8 mouse cellular contexts compared by ENCODE assay signal in the genomic region with DNA sequence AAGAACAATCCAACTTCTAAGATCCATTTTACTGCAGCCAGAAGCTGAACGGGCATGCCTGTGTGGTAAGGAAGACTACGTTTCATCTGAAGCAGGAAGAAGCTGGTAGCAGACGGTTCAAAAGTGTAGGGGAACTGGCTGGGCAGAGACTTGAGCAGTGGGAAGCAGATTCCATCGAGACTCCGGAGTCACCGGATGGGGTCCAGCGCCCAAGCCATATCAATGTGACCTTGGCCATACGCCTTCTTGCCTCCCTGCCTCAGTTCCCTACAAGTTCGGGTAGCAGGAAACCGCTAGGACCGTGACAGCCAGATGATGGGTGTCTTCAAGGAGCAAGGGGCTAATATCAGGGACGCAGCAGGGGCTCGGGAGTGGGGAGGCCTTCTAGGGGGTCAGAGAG. TPM values are rescaled to one million over a fixed set of nuclear protein-coding genes. Genes with fewer than 3 reads are reported as not detected.
A peak's percentile ranks its signal among the peaks of the same experiment; 100 is the strongest.
DNase-seq lines count a peak whose midpoint lies in the region; ATAC-seq and TF ChIP-seq lines count a peak whose summit lies in the region.

No protein-coding gene starts in this region.

- H3K27me3 ChIP-seq in lung, embryonic 14.5 days (ENCODE audit: insufficient read depth, low read length) = no peaks in the 10 kb centered on the region
- no peaks in the 10 kb centered on the region for H3K27me3 ChIP-seq in forebrain, postnatal 0 days (ENCODE audit: insufficient read depth, low read length)
- H3K27me3 ChIP-seq in liver, postnatal 0 days (ENCODE audit: insufficient read depth, low read length) = no peaks in the 10 kb centered on the region

- H3K36me3 ChIP-seq in lung, embryonic 14.5 days (ENCODE audit: insufficient read depth) = peaks cover 13% of the 10 kb centered on the region
- no peaks in the 10 kb centered on the region for H3K36me3 ChIP-seq in forebrain, postnatal 0 days (ENCODE audit: insufficient read depth)
- H3K36me3 ChIP-seq in liver, postnatal 0 days (replicated peaks; ENCODE audit: insufficient read depth, low read length) = peaks cover 18% of the 10 kb centered on the region

- TF ChIP-seq CTCF in lung, embryonic 14.5 days (IDR thresholded peaks at IDR 0.05; ENCODE audit: low read depth) = no peak
- TF ChIP-seq CTCF in forebrain, postnatal 0 days (IDR thresholded peaks at IDR 0.05; ENCODE audit: low read depth) = no peak
- no peak for TF ChIP-seq CTCF in liver, postnatal 0 days (IDR thresholded peaks at IDR 0.05; ENCODE audit: low read depth)

- H3K4me1 ChIP-seq in lung, embryonic 14.5 days (ENCODE audit: insufficient read depth) = peaks cover 5% of the 10 kb centered on the region
- peaks cover 5% of the 10 kb centered on the region for H3K4me1 ChIP-seq in brown adipose tissue, adult 24 weeks (ENCODE audit: control insufficient read depth, insufficient read depth, insufficient read length, low read length)
- H3K4me1 ChIP-seq in forebrain, postnatal 0 days (ENCODE audit: insufficient read depth) = peaks cover 6% of the 10 kb centered on the region; the same call in 1 of the 2 replicates
- H3K4me1 ChIP-seq in liver, postnatal 0 days (ENCODE audit: insufficient read depth) = peaks cover 11% of the 10 kb centered on the region

- peak overlapping the region; percentile 94 for H3K4me2 ChIP-seq in lung, embryonic 14.5 days
- H3K4me2 ChIP-seq in forebrain, postnatal 0 days (ENCODE audit: low read depth) = peak overlapping the region; percentile 98
- H3K4me2 ChIP-seq in liver, postnatal 0 days (ENCODE audit: low read depth, low read length) = peak overlapping the region; percentile 95

- H3K9me3 ChIP-seq in lung, embryonic 14.5 days (ENCODE audit: low read depth, low read length) = no peaks in the 10 kb centered on the region
- no peaks in the 10 kb centered on the region for H3K9me3 ChIP-seq in forebrain, postnatal 0 days (ENCODE audit: low read length)
- H3K9me3 ChIP-seq in liver, postnatal 0 days (ENCODE audit: low read length) = no peaks in the 10 kb centered on the region

- peak; percentile 16 for DNase-seq in lung, embryonic 14.5 days
- no peak for DNase-seq in lung, postnatal 14 days
- DNase-seq in forebrain, postnatal 0 days = no peak
- no peak for DNase-seq in liver, postnatal 0 days
- DNase-seq in layer of hippocampus, adult 11-12 months (ENCODE audit: low spot score) = no peak
- DNase-seq in right cerebral cortex, postnatal 14 days = no peak
- no peak for DNase-seq in frontal cortex, postnatal 10 days (ENCODE audit: low spot score in 2 of 2)

- ATAC-seq in lung, embryonic 14.5 days (ENCODE audit: insufficient read depth) = no peak
- no peak for ATAC-seq in forebrain, postnatal 0 days
- ATAC-seq in liver, postnatal 0 days = peak; percentile 2; the same call in 1 of the 2 replicates

- peak overlapping the region; percentile 73 for H3K9ac ChIP-seq in lung, embryonic 14.5 days
- peak overlapping the region; percentile 75 for H3K9ac ChIP-seq in forebrain, postnatal 0 days
- H3K9ac ChIP-seq in liver, postnatal 0 days (replicated peaks) = peak overlapping the region; percentile 84

- WGBS in lung, embryonic 14.5 days = 2% methylated on average over 13 of the region's 13 CpGs
- WGBS in forebrain, postnatal 0 days = 3% methylated on average over 13 of the region's 13 CpGs
- under 1% methylated on average over 13 of the region's 13 CpGs for WGBS in liver, postnatal 0 days (ENCODE audit: insufficient replicate concordance)

- H3K27ac ChIP-seq in lung, embryonic 14.5 days (ENCODE audit: low read depth) = peak overlapping the region; percentile 84
- peak overlapping the region; percentile 67 for H3K27ac ChIP-seq in brown adipose tissue, adult 24 weeks (replicated peaks; ENCODE audit: low read depth, low read length)
- H3K27ac ChIP-seq in forebrain, postnatal 0 days (ENCODE audit: low read depth, low read length) = peak overlapping the region; percentile 82; the same call in 1 of the 2 replicates
- peak overlapping the region; percentile 84 for H3K27ac ChIP-seq in liver, postnatal 0 days (ENCODE audit: low read depth)

- H3K4me3 ChIP-seq in lung, embryonic 14.5 days (ENCODE audit: low read depth, low read length) = peak overlapping the region; percentile 82
- H3K4me3 ChIP-seq in brown adipose tissue, adult 24 weeks (ENCODE audit: insufficient read depth, low read depth, low read length) = peak overlapping the region; percentile 80
- H3K4me3 ChIP-seq in forebrain, postnatal 0 days (ENCODE audit: low read depth, low read length) = peak overlapping the region; percentile 80
- peak overlapping the region; percentile 80 for H3K4me3 ChIP-seq in liver, postnatal 0 days (ENCODE audit: low read depth, low read length)

- no peak for TF ChIP-seq EP300 in liver, postnatal 0 days (IDR thresholded peaks at IDR 0.05; ENCODE audit: low read depth)

RNA-seq across cellular contexts. Expression of gene Naa40, which starts 0.7 kb away (rescaled TPM):
- 64.9 and 65.8 TPM in 2 replicates for polyA plus RNA-seq in lung, embryonic 14.5 days (2014; fragmentation: Nextera tagmentation; extraction: Ambion mirVana)
- 9.6 and 10.3 TPM in 2 replicates for polyA plus RNA-seq in brown adipose tissue, adult 24 weeks (2012; ENCODE audit: insufficient read depth, insufficient read length, missing spikeins)
- total RNA-seq in forebrain, postnatal 0 days (2014; rRNA removed) = 48.5 and 57.7 TPM in 2 replicates
- 34.7 and 44.0 TPM in 2 replicates for polyA plus RNA-seq in forebrain, postnatal 0 days (2015; fragmentation: Nextera tagmentation; extraction: Ambion mirVana)
- 14.7 and 16.5 TPM in 2 replicates for polyA plus RNA-seq in liver, postnatal 0 days (2015; fragmentation: Nextera tagmentation; extraction: Ambion mirVana)

RNA-seq across cellular contexts. Expression of gene Cox8a, which starts 22.9 kb away (rescaled TPM):
- polyA plus RNA-seq in lung, embryonic 14.5 days (2014; fragmentation: Nextera tagmentation; extraction: Ambion mirVana) = 917 and 922 TPM in 2 replicates
- polyA plus RNA-seq in brown adipose tissue, adult 24 weeks (2012; ENCODE audit: insufficient read depth, insufficient read length, missing spikeins) = 4,354 and 4,380 TPM in 2 replicates
- 735 and 828 TPM in 2 replicates for total RNA-seq in forebrain, postnatal 0 days (2014; rRNA removed)
- 1,247 and 1,523 TPM in 2 replicates for polyA plus RNA-seq in forebrain, postnatal 0 days (2015; fragmentation: Nextera tagmentation; extraction: Ambion mirVana)
- 1,162 and 1,195 TPM in 2 replicates for polyA plus RNA-seq in liver, postnatal 0 days (2015; fragmentation: Nextera tagmentation; extraction: Ambion mirVana)

RNA-seq across cellular contexts. Expression of gene Rcor2, which starts 26.8 kb away (rescaled TPM):
- 6.0 and 7.9 TPM in 2 replicates for polyA plus RNA-seq in lung, embryonic 14.5 days (2014; fragmentation: Nextera tagmentation; extraction: Ambion mirVana)
- polyA plus RNA-seq in brown adipose tissue, adult 24 weeks (2012; ENCODE audit: insufficient read depth, insufficient read length, missing spikeins) = 1.0 and 7.8 TPM in 2 replicates
- total RNA-seq in forebrain, postnatal 0 days (2014; rRNA removed) = 41.9 and 49.6 TPM in 2 replicates
- polyA plus RNA-seq in forebrain, postnatal 0 days (2015; fragmentation: Nextera tagmentation; extraction: Ambion mirVana) = 13.7 and 14.5 TPM in 2 replicates
- polyA plus RNA-seq in liver, postnatal 0 days (2015; fragmentation: Nextera tagmentation; extraction: Ambion mirVana) = 0.62 and 0.67 TPM in 2 replicates

RNA-seq across cellular contexts. Expression of gene Otub1, which starts 34.2 kb away (rescaled TPM):
- polyA plus RNA-seq in lung, embryonic 14.5 days (2014; fragmentation: Nextera tagmentation; extraction: Ambion mirVana) = 206 and 221 TPM in 2 replicates
- polyA plus RNA-seq in brown adipose tissue, adult 24 weeks (2012; ENCODE audit: insufficient read depth, insufficient read length, missing spikeins) = 28.7 and 44.7 TPM in 2 replicates
- total RNA-seq in forebrain, postnatal 0 days (2014; rRNA removed) = 248 and 252 TPM in 2 replicates
- polyA plus RNA-seq in forebrain, postnatal 0 days (2015; fragmentation: Nextera tagmentation; extraction: Ambion mirVana) = 286 and 290 TPM in 2 replicates
- polyA plus RNA-seq in liver, postnatal 0 days (2015; fragmentation: Nextera tagmentation; extraction: Ambion mirVana) = 55.0 and 57.9 TPM in 2 replicates
